Mouse (Mus musculus) thymus, postnatal 36 days (tissue): ENCODE results near the gene Smndc1.

Experiments
- DNase-seq, 2 experiments: peaks; one replicate each; pipeline ENCODE4 v3.0.0; 2022; ENCODE audit warnings: mixed read lengths in 2 of 2

The Smndc1 gene

GRCm38 (mm10) chr19:53378421-53378820 is 12.0 kb downstream of the Smndc1 start:
- DNase-seq, result no peak

GRCm38 (mm10) chr19:53377652-53378051 is 12.7 kb downstream of the Smndc1 start:
- DNase-seq, result no peak

GRCm38 (mm10) chr19:53375816-53376215 is 14.6 kb downstream of the Smndc1 start:
- DNase-seq, result no peak

GRCm38 (mm10) chr19:53375299-53375698 is 15.1 kb downstream of the Smndc1 start:
- no peak for DNase-seq

GRCm38 (mm10) chr19:53373570-53373969 is 16.8 kb downstream of the Smndc1 start:
- DNase-seq, result no peak

GRCm38 (mm10) chr19:53371666-53372065 is 18.7 kb downstream of the Smndc1 start, which contains the start of gene Gm10197:
Gene Gm10197, minus strand, starts transcription at chr19:53371766.
- DNase-seq, result no peak

- DNase-seq, result no peak
Observed at GRCm38 (mm10) chr19:53370233-53370632, 20.1 kb downstream of the Smndc1 start.

GRCm38 (mm10) chr19:53369469-53370043 is 20.8 kb downstream of the Smndc1 start:
- peak; percentile 73 to 77 for DNase-seq

- no peak for DNase-seq
Observed at GRCm38 (mm10) chr19:53366881-53367280, 23.5 kb downstream of the Smndc1 start.

GRCm38 (mm10) chr19:53366057-53366775 is 24.2 kb downstream of the Smndc1 start:
- no peak for DNase-seq

GRCm38 (mm10) chr19:53364963-53365362 is 25.4 kb downstream of the Smndc1 start:
- DNase-seq, result no peak

- DNase-seq, result no peak
Observed at GRCm38 (mm10) chr19:53364551-53364950, 25.8 kb downstream of the Smndc1 start.

GRCm38 (mm10) chr19:53362967-53363366 is 27.4 kb downstream of the Smndc1 start:
- DNase-seq, result peak; percentile 56

GRCm38 (mm10) chr19:53360265-53360958 is 30.0 kb downstream of the Smndc1 start:
- no peak for DNase-seq

GRCm38 (mm10) chr19:53359160-53360033 is 31.0 kb downstream of the Smndc1 start:
- DNase-seq, result no peak

- DNase-seq, result no peak
Observed at GRCm38 (mm10) chr19:53355065-53355464, 35.3 kb downstream of the Smndc1 start.

- no peak for DNase-seq
Observed at GRCm38 (mm10) chr19:53354271-53355000, 35.9 kb downstream of the Smndc1 start.

GRCm38 (mm10) chr19:53353864-53354263 is 36.5 kb downstream of the Smndc1 start:
- DNase-seq, result no peak

GRCm38 (mm10) chr19:53345766-53346165 is 44.6 kb downstream of the Smndc1 start:
- DNase-seq, result no peak

- DNase-seq, result no peak
Observed at GRCm38 (mm10) chr19:53344062-53344461, 46.3 kb downstream of the Smndc1 start.

- DNase-seq, result no peak
Observed at GRCm38 (mm10) chr19:53343174-53343881, 47.0 kb downstream of the Smndc1 start.
